Mouse (Mus musculus) mature B cell (primary cell): ENCODE measurements around the gene Ice1.

Source experiments
- in situ Hi-C: fragments of 300-500 bp; cut with MboI; formaldehyde crosslinking; loops from 2 replicates; pipeline ENCODE4 v1.14.3; 2019

Gene Ice1

DNA sequence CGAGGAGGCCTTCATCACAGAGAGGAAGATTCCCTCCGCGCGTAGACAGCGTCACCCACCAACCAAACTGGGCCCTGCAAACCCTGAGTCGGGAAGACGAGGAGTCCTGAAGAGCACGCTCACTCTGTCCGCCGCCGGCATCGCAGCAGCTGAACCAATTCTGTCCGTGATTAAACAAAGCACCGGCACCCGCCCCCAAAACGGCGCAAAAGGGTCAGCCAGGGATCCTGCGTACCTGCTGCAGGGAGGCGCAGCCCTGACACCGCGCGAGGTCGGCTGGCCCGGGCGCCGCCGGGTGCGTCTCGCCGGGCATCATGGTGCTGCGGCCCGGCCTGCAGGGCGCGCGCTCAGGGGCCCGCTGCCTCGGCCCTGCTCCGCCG lies at the start of gene Ice1:
Gene Ice1 (minus strand): TSS at position 353 of the 380 bp plus-strand sequence.
- in situ Hi-C loops = no loop called here

DNA sequence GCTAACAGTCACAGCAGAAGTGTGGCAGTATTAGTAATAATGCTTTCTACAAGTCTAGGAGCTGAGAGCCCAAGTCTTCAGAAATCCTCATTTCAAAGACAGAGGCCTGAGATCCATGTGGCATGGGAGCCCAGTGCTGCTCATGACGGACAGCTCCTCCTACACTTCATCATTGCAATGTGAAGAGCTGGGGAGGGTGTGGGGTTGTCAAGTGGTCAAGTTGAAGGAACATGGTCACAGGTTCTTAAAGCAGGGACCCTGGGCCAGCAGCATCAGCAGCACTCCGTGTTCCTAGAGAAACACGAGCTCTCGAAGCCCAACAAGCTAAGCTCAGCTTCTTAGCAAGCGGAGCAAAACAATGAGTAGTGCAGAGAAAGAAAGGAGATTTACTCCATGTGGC lies 48.4 kb upstream of the Ice1 start:
- in situ Hi-C loops = no loop called here

DNA sequence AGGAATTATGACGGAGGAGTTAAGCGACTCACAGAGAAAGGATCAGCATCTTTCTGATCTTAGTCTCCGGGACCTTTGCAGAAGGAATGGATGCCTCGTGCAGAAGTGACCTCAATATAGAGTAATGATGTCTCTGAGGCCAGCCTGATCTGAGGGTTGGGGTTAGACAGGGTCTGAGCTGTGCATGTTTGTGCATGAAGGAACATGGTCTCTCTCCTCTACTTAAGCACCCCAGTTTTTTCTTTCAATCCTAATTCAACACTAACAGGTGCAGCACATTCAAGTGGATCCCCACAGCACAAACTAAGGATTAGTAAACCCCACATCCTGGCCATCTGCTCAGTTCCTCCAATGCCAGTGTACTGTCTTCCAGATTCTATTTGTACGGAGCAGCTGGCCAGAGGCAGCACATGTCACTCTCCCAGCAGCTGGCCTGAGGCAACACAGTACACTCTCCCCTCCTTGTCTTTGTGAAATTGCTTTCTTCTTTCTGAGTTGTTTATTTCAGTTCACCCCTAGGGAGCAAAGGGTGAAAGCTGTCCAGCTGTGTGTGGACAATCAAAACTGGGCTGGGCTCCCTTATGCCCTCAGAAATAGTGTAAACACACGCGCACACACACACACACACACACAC lies 47.7 kb upstream of the Ice1 start:
- in situ Hi-C loops = no loop called here

GRCm38 (mm10) chr13:70681411-70682183 lies 44.2 kb upstream of the Ice1 start:
- in situ Hi-C loops = no loop called here

DNA sequence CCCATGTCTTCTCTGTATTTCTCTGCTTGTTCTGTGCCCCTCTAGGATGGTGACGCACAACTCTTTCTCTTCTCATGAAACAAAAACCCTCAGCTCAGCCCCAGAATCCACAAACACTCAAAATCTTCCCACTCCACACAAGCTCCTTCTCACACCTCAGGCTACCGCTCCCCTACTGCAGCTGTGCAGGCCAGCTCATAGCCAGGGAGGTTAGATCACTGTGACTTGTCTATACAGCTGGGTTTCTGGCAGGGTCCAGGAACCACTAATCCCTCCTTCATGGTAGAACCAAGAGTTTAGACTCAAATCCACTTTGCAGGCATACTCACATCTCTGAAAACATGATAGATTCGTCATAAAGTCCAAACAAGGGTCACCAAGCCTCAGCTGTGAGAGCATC lies 42.9 kb upstream of the Ice1 start:
- in situ Hi-C loops = no loop called here

DNA sequence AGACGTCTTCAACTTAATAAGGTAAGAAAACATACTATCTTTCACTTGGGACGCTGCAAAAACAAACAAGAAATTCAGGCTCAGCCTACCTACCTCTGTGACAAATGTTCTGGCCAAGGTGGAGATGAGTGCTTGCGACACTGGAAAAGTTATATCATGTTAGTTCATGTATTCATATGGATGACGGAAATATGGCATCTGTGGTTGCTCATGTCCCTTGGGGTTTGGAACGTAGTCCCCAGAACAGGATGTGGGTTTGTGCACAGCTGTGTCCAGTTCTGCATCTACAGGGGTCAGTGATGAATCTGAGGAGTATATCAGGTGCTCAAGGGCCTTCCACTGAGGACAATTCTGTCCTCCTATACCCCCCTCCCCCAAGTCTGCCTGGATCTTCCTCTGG lies 40.3 kb upstream of the Ice1 start:
- in situ Hi-C loops = no loop called here

GRCm38 (mm10) chr13:70676243-70677183 lies 39.1 kb upstream of the Ice1 start:
- in situ Hi-C loops = no loop called here

DNA sequence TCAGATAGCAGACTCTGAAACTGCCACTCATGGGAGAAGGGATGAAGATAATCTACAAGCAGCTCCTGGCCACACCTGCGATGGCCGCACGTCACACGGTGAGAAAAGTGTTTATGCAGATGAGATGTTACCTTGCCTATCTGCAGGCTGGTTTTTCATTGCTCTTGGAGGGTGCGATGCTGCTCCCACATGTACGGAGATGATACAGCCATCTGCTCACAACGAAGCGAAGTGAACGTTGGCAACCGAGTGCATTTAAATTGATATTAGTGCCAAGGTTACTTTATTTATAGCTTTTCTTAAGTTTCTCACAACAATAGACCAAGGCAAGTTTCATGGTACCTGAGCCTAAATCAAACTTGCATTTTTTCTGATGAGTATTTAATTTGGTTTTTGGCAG lies 37.6 kb upstream of the Ice1 start:
- in situ Hi-C loops = no loop called here

GRCm38 (mm10) chr13:70670080-70670479 lies 32.6 kb upstream of the Ice1 start:
- in situ Hi-C loops = no loop called here

GRCm38 (mm10) chr13:70659715-70660114 lies 22.3 kb upstream of the Ice1 start:
- in situ Hi-C loops = no loop called here

- in situ Hi-C loops = no loop called here
Observed at GRCm38 (mm10) chr13:70656741-70657140, 19.3 kb upstream of the Ice1 start.

GRCm38 (mm10) chr13:70656329-70656728 lies 18.9 kb upstream of the Ice1 start:
- in situ Hi-C loops = no loop called here

- in situ Hi-C loops = no loop called here
Observed at GRCm38 (mm10) chr13:70655570-70655969, 18.1 kb upstream of the Ice1 start.

DNA sequence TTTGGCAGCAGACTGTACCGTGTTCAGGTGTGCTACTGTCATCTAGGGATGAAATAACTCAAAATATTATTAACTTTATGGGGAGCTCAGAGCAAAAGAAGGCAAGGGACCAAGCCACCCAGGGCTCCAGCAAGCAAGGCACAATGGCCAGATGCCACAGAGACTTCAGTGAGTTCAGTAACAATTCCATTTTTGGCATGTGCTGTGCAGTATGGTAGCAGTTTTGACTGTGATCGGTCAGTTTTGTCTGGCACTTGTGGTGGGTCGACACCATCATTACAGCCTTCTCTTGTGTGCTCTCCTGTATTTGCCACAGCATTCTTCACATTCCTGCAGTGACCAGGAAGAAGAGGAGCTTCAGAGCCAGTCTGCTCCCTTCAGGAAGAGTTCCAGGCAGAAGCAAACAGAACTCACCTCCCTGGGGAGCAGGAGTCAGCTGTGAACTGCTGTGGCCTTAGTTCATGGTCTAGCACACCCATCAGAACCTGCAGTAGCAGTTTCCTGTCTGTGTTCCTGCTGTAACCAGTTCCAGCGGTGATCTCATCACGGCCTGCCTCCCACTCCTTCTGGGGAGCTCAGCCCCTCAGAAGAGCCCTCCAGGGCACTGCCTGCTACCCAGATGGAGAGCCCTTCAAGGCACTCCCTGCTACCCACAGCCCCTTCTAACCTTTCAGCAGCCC lies 16.8 kb upstream of the Ice1 start:
- in situ Hi-C loops = no loop called here

- in situ Hi-C loops = no loop called here
Observed at GRCm38 (mm10) chr13:70653457-70653856, 16.0 kb upstream of the Ice1 start.

DNA sequence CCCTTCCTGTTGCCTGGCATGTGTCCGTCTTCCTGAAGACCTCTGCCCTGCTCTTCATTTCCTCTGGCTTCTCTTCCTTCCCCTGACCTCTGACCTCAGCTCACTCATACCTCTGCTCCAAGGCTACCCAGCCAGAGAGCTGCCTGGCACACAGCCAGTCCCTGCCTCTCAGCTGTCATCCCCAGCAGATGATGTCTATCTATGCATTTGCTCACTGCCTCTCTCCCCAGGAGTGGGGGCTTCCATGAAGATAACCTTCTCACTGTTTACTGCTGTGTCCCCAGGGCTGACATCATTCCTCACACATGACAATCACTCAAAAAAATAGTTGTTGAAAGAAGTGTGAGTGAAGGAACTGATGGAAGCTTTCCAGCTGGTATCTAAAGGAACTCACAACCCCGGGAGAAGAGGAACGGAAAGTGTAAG lies 12.6 kb upstream of the Ice1 start:
- in situ Hi-C loops = no loop called here

GRCm38 (mm10) chr13:70645968-70646505 lies 8.6 kb upstream of the Ice1 start:
- in situ Hi-C loops = no loop called here

GRCm38 (mm10) chr13:70644083-70644462 lies 6.6 kb upstream of the Ice1 start:
- in situ Hi-C loops = no loop called here

DNA sequence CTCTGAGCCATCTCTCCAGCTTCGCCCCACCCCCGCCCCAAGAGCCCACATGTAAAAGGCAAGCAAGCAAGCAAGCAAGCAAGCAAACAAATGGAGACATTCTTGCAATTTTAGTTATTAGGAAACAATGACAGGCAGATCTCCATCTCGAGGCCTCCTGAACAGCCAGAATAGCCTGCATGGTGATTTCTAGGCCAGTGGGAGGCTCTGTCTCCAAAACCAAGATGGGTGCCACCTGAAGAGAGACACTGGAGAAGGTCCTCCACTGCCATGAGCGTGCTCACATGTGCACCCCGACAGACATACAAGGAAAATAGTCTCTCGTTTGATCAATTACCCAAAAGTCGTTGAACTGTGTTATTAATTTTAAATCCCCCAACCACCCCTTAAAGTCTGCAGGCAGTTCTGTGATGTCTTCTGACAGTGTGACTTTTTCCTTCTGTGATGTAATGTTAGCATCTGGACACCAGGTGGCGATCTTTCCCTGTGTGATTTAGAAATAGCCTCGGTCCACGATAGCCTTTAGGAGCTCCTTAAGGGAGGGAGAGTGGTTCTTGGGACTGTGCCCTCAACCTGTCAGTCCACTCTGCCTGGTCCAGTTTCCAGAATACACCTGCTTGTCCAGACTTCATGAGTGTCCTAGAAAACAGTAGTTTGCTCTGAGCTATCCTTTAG lies 6.1 kb upstream of the Ice1 start:
- in situ Hi-C loops = no loop called here

DNA sequence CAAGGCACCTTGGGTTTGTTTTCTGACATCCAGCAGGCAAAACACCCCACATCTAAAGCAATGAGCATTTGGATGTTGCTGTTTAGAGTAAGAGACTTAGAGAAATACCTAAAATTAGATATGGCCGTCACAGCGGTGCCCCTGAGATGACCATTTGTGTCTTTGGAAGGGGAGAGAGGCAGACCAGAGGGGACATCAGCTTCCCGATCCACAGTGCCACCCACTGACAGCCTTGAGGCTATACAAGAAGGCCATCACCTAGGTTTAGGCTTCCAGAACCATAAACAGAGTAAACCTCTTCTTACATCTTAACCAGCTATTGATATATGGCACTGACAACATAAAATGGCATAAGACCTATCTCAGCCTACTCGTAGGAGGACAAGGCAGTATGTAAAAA lies 4.5 kb upstream of the Ice1 start:
- in situ Hi-C loops = no loop called here

GRCm38 (mm10) chr13:70641381-70641780 lies 3.9 kb upstream of the Ice1 start:
- in situ Hi-C loops = no loop called here
